Mouse (Mus musculus): ENCODE results near the gene Antxr1.

Gene Antxr1

GRCm38 (mm10) chr6:87244117-87245100, 91.2 kb downstream of the Antxr1 start:
- no peak for DNase-seq

GRCm38 (mm10) chr6:87237260-87237659, 98.4 kb downstream of the Antxr1 start:
- no peak for DNase-seq

GRCm38 (mm10) chr6:87236061-87236460, 99.6 kb downstream of the Antxr1 start:
- DNase-seq = no peak

GRCm38 (mm10) chr6:87233111-87233510, 102.5 kb downstream of the Antxr1 start:
- DNase-seq = no peak

- DNase-seq = no peak
Measured at GRCm38 (mm10) chr6:87230041-87230440, 105.6 kb downstream of the Antxr1 start.

- DNase-seq = peak; percentile 57 to 76
Measured at GRCm38 (mm10) chr6:87227940-87228339, 107.7 kb downstream of the Antxr1 start.

GRCm38 (mm10) chr6:87226315-87226714, 109.3 kb downstream of the Antxr1 start:
- DNase-seq = no peak

- no peak for DNase-seq
Measured at GRCm38 (mm10) chr6:87225286-87225685, 110.3 kb downstream of the Antxr1 start.

GRCm38 (mm10) chr6:87222854-87223631, 112.6 kb downstream of the Antxr1 start:
- no peak for DNase-seq

GRCm38 (mm10) chr6:87219061-87219992, 116.3 kb downstream of the Antxr1 start:
- no peak for DNase-seq

- no peak for DNase-seq
Measured at GRCm38 (mm10) chr6:87216114-87216591, 119.5 kb downstream of the Antxr1 start.

- DNase-seq = no peak
Measured at GRCm38 (mm10) chr6:87213262-87213661, 122.4 kb downstream of the Antxr1 start.

- DNase-seq = no peak
Measured at GRCm38 (mm10) chr6:87211551-87211950, 124.1 kb downstream of the Antxr1 start.

- DNase-seq = no peak
Measured at GRCm38 (mm10) chr6:87207373-87207982, 128.1 kb downstream of the Antxr1 start.

GRCm38 (mm10) chr6:87206790-87207189, 128.8 kb downstream of the Antxr1 start:
- no peak for DNase-seq

GRCm38 (mm10) chr6:87203467-87203866, 132.2 kb downstream of the Antxr1 start:
- no peak for DNase-seq

- DNase-seq = no peak
Measured at GRCm38 (mm10) chr6:87203065-87203464, 132.6 kb downstream of the Antxr1 start.

- DNase-seq = no peak
Measured at GRCm38 (mm10) chr6:87202048-87202605, 133.5 kb downstream of the Antxr1 start.

- no peak for DNase-seq
Measured at GRCm38 (mm10) chr6:87189755-87190154, 145.9 kb downstream of the Antxr1 start.

- DNase-seq = peak in 1 of 2 experiments; percentile 15
Measured at GRCm38 (mm10) chr6:87186988-87187387, 148.6 kb downstream of the Antxr1 start.

- DNase-seq = no peak
Measured at GRCm38 (mm10) chr6:87184418-87184817, 151.2 kb downstream of the Antxr1 start.
